In the genomic region with DNA sequence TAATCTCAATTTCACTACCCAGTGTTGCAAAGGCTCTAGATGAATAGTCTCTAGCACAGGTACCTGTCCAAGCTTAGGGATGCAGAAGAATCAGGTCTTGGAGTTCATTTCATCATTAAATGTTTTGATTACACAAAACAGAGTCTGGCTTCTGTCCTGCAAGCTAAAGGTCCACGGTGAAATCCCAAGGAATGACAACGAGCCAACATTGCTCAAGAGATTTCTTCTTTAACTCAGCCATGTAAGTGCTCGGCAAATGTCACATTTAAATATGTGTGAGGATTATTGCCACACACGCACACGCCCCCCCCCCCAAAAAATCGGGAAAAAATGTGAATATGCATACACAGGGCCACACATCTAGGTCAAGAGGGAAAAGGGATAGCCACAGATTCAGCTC, we compare ENCODE assay signal across 21 mouse cellular contexts.
DNase-seq lines count a peak whose midpoint lies in the region; ATAC-seq lines count a peak whose summit lies in the region.
"Had no signal": no experiment of that assay in that cellular context is flagged by ENCODE, and none has a peak within 500 bp of the region (broad histone marks: within the 10 kb centered on the region; RNA-seq: fewer than 3 reads in every experiment).

No protein-coding gene starts in this region.

- no peak overlapping the region for H3K4me2 ChIP-seq in lung, embryonic 16.5 days (ENCODE audit: low read depth, low read length)
- no peak overlapping the region for H3K4me2 ChIP-seq in neural tube, embryonic 15.5 days
- no peak overlapping the region for H3K4me2 ChIP-seq in forebrain, embryonic 14.5 days (ENCODE audit: low read length)
- H3K4me2 ChIP-seq: embryonic facial prominence, embryonic 12.5 days; forebrain, embryonic 12.5 days; forebrain, embryonic 15.5 days had no signal

- H3K9ac ChIP-seq in lung, embryonic 16.5 days (ENCODE audit: low read length): no peak overlapping the region
- H3K9ac ChIP-seq in neural tube, embryonic 15.5 days (replicated peaks): no peak overlapping the region
- H3K9ac ChIP-seq in forebrain, embryonic 14.5 days (ENCODE audit: low read length): no peak overlapping the region
- H3K9ac ChIP-seq: embryonic facial prominence, embryonic 12.5 days; forebrain, embryonic 12.5 days; forebrain, embryonic 15.5 days; forebrain, postnatal 0 days had no signal

- H3K4me1 ChIP-seq in lung, embryonic 16.5 days (replicated peaks; ENCODE audit: control insufficient read depth, insufficient read depth, low read length): no peaks in the 10 kb centered on the region
- H3K4me1 ChIP-seq in neural tube, embryonic 15.5 days: no peaks in the 10 kb centered on the region
- H3K4me1 ChIP-seq in forebrain, embryonic 14.5 days (ENCODE audit: control insufficient read depth, insufficient read depth, low read length): no peaks in the 10 kb centered on the region
- H3K4me1 ChIP-seq: embryonic facial prominence, embryonic 10.5 days; embryonic facial prominence, embryonic 12.5 days; forebrain, embryonic 10.5 days; forebrain, embryonic 12.5 days; forebrain, embryonic 15.5 days had no signal

- H3K27ac ChIP-seq in lung, embryonic 16.5 days (ENCODE audit: low read length): no peak overlapping the region
- 0 out of 2 replicates have a peak overlapping the region, but pooled peaks have one; percentile 37 for H3K27ac ChIP-seq in neural tube, embryonic 15.5 days (replicated peaks)
- no peak overlapping the region for H3K27ac ChIP-seq in forebrain, embryonic 14.5 days (ENCODE audit: low read depth, low read length)
- H3K27ac ChIP-seq: embryonic facial prominence, embryonic 10.5 days; embryonic facial prominence, embryonic 12.5 days; forebrain, embryonic 10.5 days; forebrain, embryonic 12.5 days; forebrain, embryonic 15.5 days had no signal

- no peak overlapping the region for H3K4me3 ChIP-seq in lung, embryonic 16.5 days (ENCODE audit: low read length)
- no peak overlapping the region for H3K4me3 ChIP-seq in neural tube, embryonic 15.5 days (replicated peaks)
- H3K4me3 ChIP-seq in forebrain, embryonic 14.5 days (ENCODE audit: low read depth, low read length): no peak overlapping the region
- H3K4me3 ChIP-seq: embryonic facial prominence, embryonic 10.5 days; embryonic facial prominence, embryonic 12.5 days; forebrain, embryonic 10.5 days; forebrain, embryonic 12.5 days; forebrain, embryonic 15.5 days had no signal

- H3K9me3 ChIP-seq in lung, embryonic 16.5 days (ENCODE audit: control insufficient read depth, low read length): no peaks in the 10 kb centered on the region
- no peaks in the 10 kb centered on the region for H3K9me3 ChIP-seq in neural tube, embryonic 15.5 days (replicated peaks)
- H3K9me3 ChIP-seq in forebrain, embryonic 14.5 days (replicated peaks; ENCODE audit: control insufficient read depth, low read length): no peaks in the 10 kb centered on the region
- H3K9me3 ChIP-seq: embryonic facial prominence, embryonic 10.5 days; embryonic facial prominence, embryonic 12.5 days; forebrain, embryonic 10.5 days; forebrain, embryonic 12.5 days; forebrain, embryonic 15.5 days had no signal

- H3K36me3 ChIP-seq in lung, embryonic 16.5 days (ENCODE audit: control insufficient read depth, insufficient read depth, low read length): no peaks in the 10 kb centered on the region
- no peaks in the 10 kb centered on the region for H3K36me3 ChIP-seq in neural tube, embryonic 15.5 days
- no peaks in the 10 kb centered on the region for H3K36me3 ChIP-seq in forebrain, embryonic 14.5 days (ENCODE audit: control insufficient read depth, insufficient read depth, low read length)
- H3K36me3 ChIP-seq: embryonic facial prominence, embryonic 10.5 days; embryonic facial prominence, embryonic 12.5 days; forebrain, embryonic 10.5 days; forebrain, embryonic 12.5 days; forebrain, embryonic 15.5 days had no signal

- no peak for DNase-seq in lung, postnatal 36 days
- no peak for DNase-seq in neural tube, embryonic 10.5 days (ENCODE audit: extremely low spot score, low spot score)
- peak; percentile 8 for DNase-seq in fat pad, adult 2 months (ENCODE audit: extremely low read depth, low read depth, low spot score)
- peak; percentile 1 for DNase-seq in skeletal muscle tissue, adult 2 months (ENCODE audit: low read depth, low spot score)
- DNase-seq in forebrain, embryonic 14.5 days (ENCODE audit: low spot score): no peak
- no peak for DNase-seq in liver
- DNase-seq: adrenal gland, adult 8-10 months; adrenal gland, postnatal 25 days; cerebellum, adult 11-12 months; cerebellum, adult 2 months; cerebellum, adult 9-10 months; cerebellum, postnatal 10 days; cerebellum, postnatal 25 days; forebrain, postnatal 0 days had no signal

- H3K27me3 ChIP-seq in lung, embryonic 16.5 days (ENCODE audit: control insufficient read depth, insufficient read depth, low read depth, low read length): no peaks in the 10 kb centered on the region
- H3K27me3 ChIP-seq in neural tube, embryonic 15.5 days (replicated peaks): no peaks in the 10 kb centered on the region
- no peaks in the 10 kb centered on the region for H3K27me3 ChIP-seq in forebrain, embryonic 14.5 days (replicated peaks; ENCODE audit: control insufficient read depth, insufficient read depth, low read length)
- H3K27me3 ChIP-seq: embryonic facial prominence, embryonic 12.5 days; forebrain, embryonic 12.5 days; forebrain, embryonic 15.5 days had no signal

- ATAC-seq in lung, embryonic 16.5 days (ENCODE audit: low read depth): peak; percentile 61; the same call in 1 of the 2 replicates
- no peak for ATAC-seq in neural tube, embryonic 15.5 days (ENCODE audit: low FRiP score)
- ATAC-seq in forebrain, embryonic 14.5 days: no peak
- ATAC-seq: forebrain, embryonic 15.5 days; forebrain, postnatal 0 days had no signal

- WGBS in lung, embryonic 16.5 days: 42% methylated on average over 6 of the region's 6 CpGs
- 87% methylated on average over 6 of the region's 6 CpGs for WGBS in neural tube, embryonic 15.5 days
- 89% methylated on average over 6 of the region's 6 CpGs for WGBS in forebrain, embryonic 14.5 days

Comparison
In these comparisons a context has a peak if more than half of its experiments do, and no peak if none do; other contexts are left out.
1. DNase-seq: peak in fat pad, adult 2 months (single experiment) and skeletal muscle tissue, adult 2 months (single experiment); none in lung, postnatal 36 days (single experiment), neural tube, embryonic 10.5 days (single experiment), forebrain, embryonic 14.5 days (single experiment) and liver (single experiment).